9 mouse cellular contexts compared by ENCODE assay signal in genomic region chr2:119155388-119155787, GRCm38 (mm10). TPM values are rescaled to one million over a fixed set of nuclear protein-coding genes. Genes with fewer than 3 reads are reported as not detected.
DNase-seq lines count a peak whose midpoint lies in the region; ATAC-seq and TF ChIP-seq lines count a peak whose summit lies in the region.
"Had no signal": no experiment of that assay in that cellular context is flagged by ENCODE, and none has a peak within 500 bp of the region (broad histone marks: within the 10 kb centered on the region; RNA-seq: fewer than 3 reads in every experiment).

No protein-coding gene starts in this region.

- H3K9ac ChIP-seq in forebrain, embryonic 14.5 days (ENCODE audit: low read length): no peak overlapping the region

- no peak for ATAC-seq in forebrain, embryonic 14.5 days
- peak; percentile 79 for ATAC-seq in megakaryocyte progenitor cell, adult 5-6 weeks (replicated peaks; ENCODE audit: poor library complexity)

- H3K4me2 ChIP-seq in forebrain, embryonic 14.5 days (ENCODE audit: low read length): peak overlapping the region; percentile 89; the same call in 1 of the 2 replicates

- no peak overlapping the region for H3K27ac ChIP-seq in forebrain, embryonic 14.5 days (ENCODE audit: low read depth, low read length)

- H3K4me1 ChIP-seq in E14TG2a.4 (replicated peaks; ENCODE audit: low read depth, low read length): peaks cover 41% of the 10 kb centered on the region
- 0 out of 2 replicates have a peak, but pooled peaks cover 9% of the 10 kb centered on the region for H3K4me1 ChIP-seq in forebrain, embryonic 14.5 days (ENCODE audit: control insufficient read depth, insufficient read depth, low read length)

- H3K4me3 ChIP-seq in E14TG2a.4 (replicated peaks; ENCODE audit: low read length): peak overlapping the region; percentile 99; the same call in 1 of the 2 replicates
- H3K4me3 ChIP-seq in forebrain, embryonic 14.5 days (ENCODE audit: low read depth, low read length): 0 out of 2 replicates have a peak overlapping the region, but pooled peaks have one; percentile 96

- 0 out of 2 replicates have a peak, but pooled peaks cover 4% of the 10 kb centered on the region for H3K27me3 ChIP-seq in E14TG2a.4 (ENCODE audit: insufficient read depth, low read length)
- H3K27me3 ChIP-seq in forebrain, embryonic 14.5 days (replicated peaks; ENCODE audit: control insufficient read depth, insufficient read depth, low read length): no peaks in the 10 kb centered on the region

- H3K36me3 ChIP-seq in E14TG2a.4 (ENCODE audit: insufficient read depth, low read length): peaks cover 48% of the 10 kb centered on the region
- peaks cover 40% of the 10 kb centered on the region for H3K36me3 ChIP-seq in forebrain, embryonic 14.5 days (ENCODE audit: control insufficient read depth, insufficient read depth, low read length)

- no peak for TF ChIP-seq CTCF in E14TG2a.4 (conservative IDR thresholded peaks at IDR 0.05; ENCODE audit: low read length)

- no peaks in the 10 kb centered on the region for H3K9me3 ChIP-seq in E14TG2a.4 (ENCODE audit: low read length)
- no peaks in the 10 kb centered on the region for H3K9me3 ChIP-seq in forebrain, embryonic 14.5 days (replicated peaks; ENCODE audit: control insufficient read depth, low read length)

- DNase-seq in embryo, embryonic 10 days (ENCODE audit: low spot score): peak; percentile 24
- no peak for DNase-seq in embryo, embryonic 10.5 days (ENCODE audit: low spot score)
- no peak for DNase-seq in forebrain, embryonic 14.5 days (ENCODE audit: low spot score)
- no peak for DNase-seq in frontal cortex, postnatal 36 days (ENCODE audit: low spot score in 2 of 2)
- DNase-seq in gastrocnemius, postnatal 10 days: no peak
- DNase-seq in urinary bladder, postnatal 10 days (ENCODE audit: low spot score): no peak
- DNase-seq: cerebellum, adult 8-10 months had no signal

- 86% methylated on average over 9 of the region's 9 CpGs for WGBS in forebrain, embryonic 14.5 days

RNA-seq across cellular contexts. Expression of gene Rmdn3, which starts 1.4 kb away (rescaled TPM):
- polyA plus RNA-seq in forebrain, embryonic 14.5 days (2014; fragmentation: Nextera tagmentation; extraction: Ambion mirVana): 43.5 and 53.7 TPM in 2 replicates
- total RNA-seq in megakaryocyte progenitor cell, adult 5-6 weeks (2015): 19.5 and 21.0 TPM in 2 replicates
- total RNA-seq in megakaryocyte progenitor cell, adult 5-6 weeks (2017): 39.8 and 44.2 TPM in 2 replicates
- total RNA-seq in gastrocnemius, postnatal 10 days (2021): 1 to 10 TPM; 6.8 to 8.9 TPM

RNA-seq across cellular contexts. Expression of gene Gchfr, which starts 12.2 kb away (rescaled TPM):
- 1.7 and 2.5 TPM in 2 replicates for polyA plus RNA-seq in forebrain, embryonic 14.5 days (2014; fragmentation: Nextera tagmentation; extraction: Ambion mirVana)
- 0.42 and 4.3 TPM in 2 replicates for total RNA-seq in megakaryocyte progenitor cell, adult 5-6 weeks (2015)
- total RNA-seq in megakaryocyte progenitor cell, adult 5-6 weeks (2017): not detected in 2 replicates
- under 1 TPM in 1 of 2 experiments, not detected in 1; 0.72 TPM for total RNA-seq in gastrocnemius, postnatal 10 days (2021)

RNA-seq across cellular contexts. Expression of gene Gm14137, which starts 18.9 kb away (rescaled TPM):
- 0.31 and 0.48 TPM in 2 replicates for polyA plus RNA-seq in forebrain, embryonic 14.5 days (2014; fragmentation: Nextera tagmentation; extraction: Ambion mirVana)
- total RNA-seq in megakaryocyte progenitor cell, adult 5-6 weeks (2015): not detected in 2 replicates
- total RNA-seq in megakaryocyte progenitor cell, adult 5-6 weeks (2017): not detected in 2 replicates
- under 1 TPM in 1 of 2 experiments, not detected in 1; 0.16 TPM for total RNA-seq in gastrocnemius, postnatal 10 days (2021)

RNA-seq across cellular contexts. Expression of gene Rad51, which starts 42.8 kb away (rescaled TPM):
- 20.9 and 29.9 TPM in 2 replicates for polyA plus RNA-seq in forebrain, embryonic 14.5 days (2014; fragmentation: Nextera tagmentation; extraction: Ambion mirVana)
- total RNA-seq in megakaryocyte progenitor cell, adult 5-6 weeks (2015): 35.8 and 37.2 TPM in 2 replicates
- total RNA-seq in megakaryocyte progenitor cell, adult 5-6 weeks (2017): 33.6 and 33.8 TPM in 2 replicates
- 1 to 10 TPM; 3.7 to 4.0 TPM for total RNA-seq in gastrocnemius, postnatal 10 days (2021)

RNA-seq across cellular contexts. Expression of gene Zfyve19, which starts 53.0 kb away (rescaled TPM):
- polyA plus RNA-seq in forebrain, embryonic 14.5 days (2014; fragmentation: Nextera tagmentation; extraction: Ambion mirVana): 62.8 and 67.6 TPM in 2 replicates
- 29.4 and 38.4 TPM in 2 replicates for total RNA-seq in megakaryocyte progenitor cell, adult 5-6 weeks (2015)
- total RNA-seq in megakaryocyte progenitor cell, adult 5-6 weeks (2017): 59.2 and 79.1 TPM in 2 replicates
- total RNA-seq in gastrocnemius, postnatal 10 days (2021): 10 to 100 TPM; 13.6 to 21.8 TPM
